Mouse (Mus musculus): ENCODE measurements around the gene Anks1.

The Anks1 gene

DNA sequence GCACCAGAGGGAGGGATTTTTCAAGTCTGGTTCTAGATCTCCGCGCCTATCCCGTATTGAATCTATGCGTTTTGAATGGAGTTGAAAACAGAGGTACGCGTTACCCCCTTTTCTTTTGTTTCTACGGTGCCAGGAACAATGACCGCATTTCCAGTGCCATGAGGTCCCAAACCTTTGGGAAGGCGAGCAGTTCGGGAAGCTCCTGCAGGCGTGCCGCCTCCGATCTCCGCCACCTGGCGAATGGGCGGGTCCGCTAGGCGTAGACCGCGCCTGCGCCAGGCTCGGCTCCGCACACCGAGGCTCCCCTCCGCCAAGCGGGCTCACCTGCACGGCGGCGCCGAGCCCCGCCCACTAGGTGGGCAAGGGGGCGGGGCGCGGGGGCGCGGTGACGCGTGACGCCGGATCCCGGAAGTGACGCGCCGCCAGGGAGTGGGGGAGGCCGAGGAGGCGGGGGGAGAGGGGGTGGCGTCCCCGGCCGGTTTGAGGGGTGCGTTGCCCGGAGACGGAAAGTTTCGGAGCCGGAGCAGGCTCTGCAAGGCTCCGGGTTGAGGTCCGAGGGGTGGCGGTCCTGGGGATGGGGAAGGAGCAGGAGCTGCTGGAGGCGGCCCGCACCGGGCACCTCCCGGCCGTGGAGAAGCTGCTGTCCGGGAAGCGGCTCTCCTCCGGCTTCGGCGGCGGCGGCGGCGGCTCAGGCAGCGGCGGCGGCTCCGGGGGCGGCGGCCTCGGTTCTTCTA is at the start of gene Anks1:
Gene Anks1, plus strand, starts transcription at position 419 of the 734 bp plus-strand sequence.
- DNase-seq (ENCODE audit: extremely low read depth, low read depth), result peak; percentile 17

DNA sequence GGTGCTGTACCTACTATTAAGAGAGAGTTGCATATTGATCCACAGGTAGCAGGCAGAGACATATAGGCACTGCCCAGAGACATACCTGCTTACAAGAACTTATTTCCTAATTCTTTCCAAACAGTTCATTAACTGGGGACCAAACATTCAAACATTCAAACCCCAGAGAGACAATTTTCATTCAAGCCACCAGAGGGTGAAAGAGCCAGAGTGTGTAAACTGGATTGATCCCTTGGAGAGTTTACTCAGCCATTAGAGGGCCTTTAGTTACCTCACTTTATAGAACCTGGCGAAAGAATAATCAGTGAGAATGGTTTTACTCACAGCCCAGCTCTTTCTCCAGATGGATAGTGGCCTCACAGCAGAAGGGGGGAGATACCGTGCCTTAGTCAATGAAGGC is 43.6 kb upstream of the Anks1 start:
- no peak for DNase-seq (ENCODE audit: extremely low read depth, low read depth)

DNA sequence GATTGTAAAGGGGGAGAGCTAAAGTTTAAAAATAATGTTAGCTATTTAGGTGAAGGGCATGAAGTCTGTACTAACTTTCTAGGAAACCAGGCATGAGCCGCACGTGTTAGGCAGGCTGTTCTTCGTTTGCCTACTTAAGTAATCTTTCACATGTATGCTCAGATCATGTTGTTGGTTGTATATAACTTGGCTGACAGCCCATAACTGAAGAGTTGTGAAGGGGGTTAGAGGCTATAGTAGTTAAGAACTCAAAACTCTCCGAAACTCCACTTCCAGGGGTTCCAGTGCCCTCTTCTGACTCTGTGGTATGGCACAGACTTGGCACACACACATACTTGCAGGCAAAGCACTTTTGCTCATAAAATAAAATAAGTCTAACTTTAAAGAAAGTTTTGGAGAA is 42.4 kb upstream of the Anks1 start:
- no peak for DNase-seq (ENCODE audit: extremely low read depth, low read depth)

DNA sequence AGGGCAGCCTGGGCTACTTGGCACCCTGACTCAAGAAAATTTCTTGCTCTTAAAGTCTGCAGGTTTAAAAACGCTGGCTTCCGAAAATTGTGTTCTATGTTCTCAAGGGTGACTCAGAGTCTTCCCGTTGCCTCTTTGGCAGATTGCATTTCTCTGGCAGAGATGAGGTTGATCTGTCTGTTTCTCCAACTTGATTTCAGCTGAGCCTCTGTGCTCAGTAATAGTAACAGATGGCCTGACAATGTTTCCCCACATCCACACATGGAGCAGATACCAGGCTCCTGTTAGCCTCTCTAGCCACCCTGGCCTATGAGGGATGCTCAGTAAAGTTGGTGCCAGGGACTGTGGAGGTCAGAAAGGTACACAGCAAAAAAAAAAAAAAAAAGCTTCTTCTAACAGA is 37.3 kb upstream of the Anks1 start:
- no peak for DNase-seq (ENCODE audit: extremely low read depth, low read depth)

DNA sequence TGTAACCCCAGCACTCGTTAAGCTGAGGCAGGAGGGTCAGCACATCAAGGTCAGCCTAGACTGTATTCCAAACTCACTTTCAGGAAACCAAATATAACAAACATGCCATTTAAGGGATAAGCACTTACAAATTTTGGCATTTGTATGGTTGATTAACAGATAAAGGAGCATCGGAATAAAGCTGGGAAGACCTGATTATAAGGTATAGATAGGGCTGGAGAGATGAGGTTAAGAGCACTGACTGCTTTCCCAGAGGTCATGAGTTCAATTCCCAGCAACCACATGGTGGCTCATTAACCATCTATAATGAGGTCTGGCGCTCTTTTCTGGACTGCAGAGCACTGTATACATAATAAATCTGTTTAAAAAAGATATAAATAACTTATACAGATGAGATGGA is 35.5 kb upstream of the Anks1 start:
- no peak for DNase-seq (ENCODE audit: extremely low read depth, low read depth)

DNA sequence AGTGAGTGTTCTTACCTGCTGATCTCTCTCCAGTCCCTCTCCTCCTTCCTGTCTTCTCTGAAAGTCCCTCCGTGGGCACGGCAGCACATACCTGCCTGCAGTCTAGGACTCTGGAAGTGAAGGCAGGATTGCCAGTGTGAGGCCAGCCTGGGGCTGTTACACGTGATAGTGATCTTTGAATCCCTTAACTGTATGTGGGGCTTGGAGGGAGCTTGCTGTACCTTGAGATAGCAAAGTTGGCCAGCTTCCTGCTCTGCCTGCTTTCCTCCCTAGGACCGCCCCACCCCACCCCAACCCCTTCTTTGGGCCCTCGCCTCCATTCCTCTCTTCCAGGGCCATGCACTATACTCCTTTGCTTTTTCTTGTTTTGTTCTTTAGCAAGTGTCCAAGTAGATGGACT is 34.6 kb upstream of the Anks1 start:
- DNase-seq (ENCODE audit: extremely low read depth, low read depth), result peak; percentile 28

DNA sequence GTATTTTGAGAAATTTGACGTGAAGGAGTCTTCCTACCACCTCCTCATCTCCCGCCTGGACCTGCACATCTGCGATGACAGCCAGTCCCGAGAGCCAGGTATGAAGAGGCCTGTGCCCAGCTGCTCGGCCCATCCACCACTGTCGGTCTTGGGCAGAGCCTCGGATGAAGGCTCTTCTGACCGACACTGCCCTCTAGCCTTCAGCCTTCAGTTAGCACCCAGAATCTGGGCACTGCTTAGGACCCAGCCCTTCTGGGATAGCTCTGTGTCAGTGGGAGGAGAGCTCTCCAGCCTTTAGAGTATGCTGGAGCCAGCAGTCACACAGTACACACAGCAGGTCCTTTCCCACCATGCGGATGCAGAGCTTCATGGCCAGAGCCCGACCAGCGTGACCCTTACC is 27.6 kb upstream of the Anks1 start:
- no peak for DNase-seq (ENCODE audit: extremely low read depth, low read depth)

DNA sequence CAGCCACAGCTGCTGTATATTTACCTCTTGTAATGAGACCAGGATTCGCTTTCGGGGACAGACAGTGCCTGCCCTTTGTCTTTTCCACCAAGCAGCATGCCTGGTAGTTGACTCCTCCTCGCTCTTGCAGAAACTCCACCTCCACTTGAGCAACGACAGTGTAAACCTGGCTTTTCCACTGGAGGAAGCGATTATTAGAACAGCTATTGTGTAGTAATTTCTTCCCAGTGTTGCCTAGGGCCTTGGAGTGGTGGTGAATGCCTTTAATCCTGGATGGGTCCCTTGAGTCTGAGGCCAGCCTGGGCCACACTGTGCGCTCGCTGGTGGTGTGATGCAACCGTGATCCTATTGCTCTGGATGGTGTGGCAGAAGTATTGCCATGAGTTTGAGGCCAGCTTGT is 26.0 kb upstream of the Anks1 start:
- DNase-seq (ENCODE audit: extremely low read depth, low read depth), result no peak

DNA sequence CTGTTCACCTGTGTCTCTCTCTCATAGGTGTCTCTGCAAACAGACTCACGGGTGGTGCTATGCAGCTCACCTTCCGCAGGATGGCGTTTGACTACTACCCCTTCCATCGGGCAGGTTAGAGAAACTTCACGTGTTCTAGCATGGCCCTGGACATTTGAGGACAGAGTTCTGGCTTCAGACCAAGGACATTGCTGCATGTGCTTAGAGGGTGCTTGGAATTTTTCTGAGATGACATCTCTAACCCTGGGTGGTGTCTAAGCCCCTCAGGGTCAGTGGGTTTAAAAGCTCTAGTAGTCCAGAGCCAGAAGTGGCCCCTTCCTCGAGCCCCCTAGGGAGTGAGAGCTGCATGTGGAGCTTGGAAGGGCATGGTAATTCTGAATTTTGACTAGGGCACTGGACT is 25.1 kb upstream of the Anks1 start:
- DNase-seq (ENCODE audit: extremely low read depth, low read depth), result no peak

DNA sequence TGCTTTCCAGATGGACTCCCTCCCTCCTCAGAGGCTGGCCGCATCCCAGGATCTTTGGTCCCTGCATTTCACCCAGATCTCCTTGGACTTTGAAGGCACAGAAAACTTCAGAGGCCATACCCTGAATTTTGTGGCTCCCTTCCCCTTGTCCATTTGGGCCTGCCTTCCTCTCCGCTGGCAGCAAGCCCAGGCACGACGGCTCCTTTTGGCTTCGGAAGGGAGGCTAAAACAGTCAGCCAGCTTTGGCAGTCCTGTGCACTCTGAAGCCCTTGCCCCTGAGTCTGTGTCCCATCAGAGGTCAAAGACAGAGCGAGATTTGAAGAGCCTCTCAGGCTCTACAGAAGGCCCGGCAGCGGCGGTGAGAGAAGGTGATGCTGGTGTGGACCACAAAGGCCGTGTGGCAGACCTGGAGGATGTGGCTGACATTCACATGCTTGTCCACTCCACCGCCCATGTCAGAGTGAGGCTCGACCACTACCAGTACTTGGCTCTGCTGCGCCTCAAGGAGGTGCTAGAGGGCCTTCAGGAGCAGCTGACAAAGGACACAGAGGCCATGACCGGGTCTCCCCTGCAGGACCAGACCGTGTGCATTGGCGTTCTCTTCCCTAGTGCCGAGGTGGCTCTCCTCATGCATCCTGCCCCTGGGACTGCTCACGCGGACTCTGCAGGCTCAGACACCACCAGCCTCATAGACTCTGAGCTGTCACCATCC is 22.5 kb upstream of the Anks1 start:
- DNase-seq (ENCODE audit: extremely low read depth, low read depth), result no peak

DNA sequence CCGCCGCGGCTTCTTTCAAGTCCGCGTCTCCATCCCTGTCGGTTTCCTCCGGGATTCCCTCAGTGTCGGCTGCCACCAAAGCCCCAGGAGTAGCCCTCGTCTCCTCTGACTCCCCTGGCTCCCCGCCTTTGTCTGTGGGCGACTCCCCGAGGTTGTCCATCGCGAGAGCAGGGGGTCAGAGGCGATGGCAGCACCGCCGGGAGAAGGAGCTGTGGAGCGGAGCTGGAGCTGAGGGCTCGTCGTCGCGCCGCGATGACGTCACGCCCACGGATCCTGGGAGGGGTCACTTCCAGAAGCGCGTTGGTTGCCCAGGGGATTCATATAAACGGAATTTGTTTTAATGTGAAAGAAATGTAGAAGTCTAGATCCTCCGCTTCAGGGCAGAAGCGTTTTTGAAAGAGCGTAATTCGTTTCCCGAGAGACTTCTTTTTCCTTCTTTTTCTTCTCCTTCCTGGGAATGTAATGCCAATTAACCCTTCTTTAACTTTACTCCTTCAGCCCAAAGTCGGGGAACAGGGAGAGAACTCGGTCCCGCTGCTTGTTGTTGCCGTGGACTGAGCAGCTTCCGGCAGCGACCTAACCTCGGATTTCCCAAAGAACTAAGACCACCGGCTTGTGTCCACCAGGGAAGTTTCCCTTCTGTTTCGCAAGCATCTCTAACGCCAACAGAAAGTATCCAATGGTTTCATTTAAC is 1.4 kb upstream of the Anks1 start:
- peak; percentile 84 for DNase-seq (ENCODE audit: extremely low read depth, low read depth)

DNA sequence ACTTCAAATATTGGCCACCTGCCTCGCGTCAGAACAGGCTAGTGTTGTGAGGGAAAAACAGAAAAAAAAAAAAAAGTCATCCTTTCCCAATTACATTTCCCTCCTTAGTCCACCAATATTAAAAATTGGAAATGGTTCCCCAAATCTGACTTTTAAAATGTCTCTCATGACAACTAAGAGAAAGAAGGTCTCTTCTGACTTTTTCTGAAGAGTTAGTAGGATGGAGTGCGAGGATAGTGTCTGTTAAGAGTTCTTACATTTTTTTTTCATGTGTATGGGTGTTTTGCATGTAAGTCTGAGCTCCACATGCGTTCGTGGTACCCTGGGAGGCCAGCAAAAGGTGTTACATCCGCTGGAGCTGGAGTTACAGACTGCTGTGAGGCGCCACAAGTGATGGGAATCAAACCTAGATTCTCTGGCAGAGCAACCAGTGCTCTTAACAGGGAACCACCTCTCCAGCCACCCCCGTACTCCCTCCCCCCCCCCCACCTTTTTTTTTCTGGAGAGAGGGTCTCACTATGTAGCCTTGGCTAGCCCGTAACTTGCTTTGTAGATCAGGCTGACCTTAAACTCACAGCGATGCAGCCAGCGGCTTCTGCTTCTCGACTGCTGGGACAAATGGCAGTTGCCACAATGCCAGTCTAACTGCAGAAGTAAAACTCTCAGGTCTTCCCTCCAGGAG is 759 bp upstream of the Anks1 start:
- peak; percentile 56 for DNase-seq (ENCODE audit: extremely low read depth, low read depth)

DNA sequence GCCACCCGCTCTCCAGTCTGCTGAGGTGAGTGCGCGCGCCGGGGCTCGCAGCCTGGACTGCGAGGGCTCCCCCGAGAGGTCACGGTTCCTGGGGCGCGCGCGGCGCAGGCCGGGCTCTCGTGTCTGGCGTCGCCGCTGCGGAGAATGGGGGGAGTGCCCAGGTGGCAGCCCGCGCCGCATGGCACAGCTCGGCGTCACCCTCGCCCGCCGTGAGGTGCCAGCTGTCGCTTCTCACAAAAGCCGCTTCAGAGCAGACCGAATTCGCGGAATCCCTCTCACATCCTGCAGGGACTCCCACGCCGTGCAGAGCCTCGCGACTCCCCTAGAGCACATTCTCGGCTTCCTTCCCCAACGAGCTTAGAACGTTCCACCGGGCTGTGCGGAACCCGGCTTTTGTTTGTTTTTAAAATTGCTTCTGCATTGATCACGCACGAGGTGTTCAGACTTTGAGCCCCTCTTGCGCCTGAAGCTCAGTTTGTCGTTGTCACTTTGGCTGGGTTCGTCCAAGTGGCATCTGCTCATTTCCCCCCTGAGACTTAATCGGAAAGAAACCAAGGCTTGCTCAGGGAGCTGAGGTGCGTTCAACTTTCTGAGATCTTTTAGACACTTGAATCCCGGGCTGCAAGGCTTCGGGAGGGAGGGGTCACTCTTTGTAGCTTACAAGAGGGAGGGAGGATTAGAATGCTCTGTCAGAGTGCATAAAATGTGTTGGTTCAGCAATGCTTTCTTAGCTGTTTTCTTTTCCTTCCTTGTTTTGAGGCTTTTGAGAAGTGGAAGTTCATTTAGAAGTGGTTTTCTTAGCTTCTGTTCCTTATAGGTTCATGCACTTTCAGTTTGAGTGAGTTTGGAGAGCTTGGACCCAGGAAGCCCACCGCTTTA is 755 bp downstream of the Anks1 start, which contains the start of gene Taf11:
Gene Taf11, minus strand, starts transcription at position 223 of the 879 bp plus-strand sequence.
- peak; percentile 31 for DNase-seq (ENCODE audit: extremely low read depth, low read depth)

DNA sequence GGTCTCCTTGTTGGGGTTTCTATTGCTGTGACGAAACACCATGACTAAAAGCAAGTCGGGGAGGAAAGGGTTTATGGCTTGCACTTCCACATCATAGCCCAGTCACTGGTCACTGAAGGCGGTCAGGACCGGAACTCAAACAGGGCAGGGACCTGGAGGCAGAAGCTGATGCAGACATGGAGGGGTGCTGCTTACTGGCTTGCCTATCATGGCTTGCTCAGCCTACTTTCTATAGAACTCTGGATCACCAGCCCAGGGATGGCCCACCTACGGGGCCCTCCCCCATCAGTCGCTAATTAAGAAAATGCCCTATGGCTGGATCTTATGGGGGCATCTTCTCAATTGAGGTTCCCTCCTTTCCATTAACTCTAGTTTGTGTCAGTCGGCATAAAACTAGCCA is 2.3 kb downstream of the Anks1 start:
- DNase-seq (ENCODE audit: extremely low read depth, low read depth), result no peak

DNA sequence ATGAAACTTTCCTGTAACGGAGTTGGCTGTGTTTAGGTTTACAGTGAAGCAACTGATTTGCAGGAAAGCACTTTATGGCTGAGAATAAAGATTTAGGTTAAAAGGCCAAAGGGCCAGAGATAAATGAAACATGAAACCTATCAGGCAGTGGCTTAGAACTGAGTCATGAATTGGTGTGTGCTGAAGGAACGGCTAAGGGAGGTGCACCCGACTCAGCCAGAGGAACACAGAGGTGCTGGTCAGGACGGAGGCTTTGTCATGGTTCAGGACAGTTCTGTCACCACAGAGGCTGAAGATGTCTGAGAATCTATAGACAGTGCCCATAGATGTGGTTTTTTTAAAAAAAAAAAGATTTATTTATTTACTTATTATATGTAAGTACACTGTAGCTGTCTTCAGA is 5.6 kb downstream of the Anks1 start:
- no peak for DNase-seq (ENCODE audit: extremely low read depth, low read depth)

DNA sequence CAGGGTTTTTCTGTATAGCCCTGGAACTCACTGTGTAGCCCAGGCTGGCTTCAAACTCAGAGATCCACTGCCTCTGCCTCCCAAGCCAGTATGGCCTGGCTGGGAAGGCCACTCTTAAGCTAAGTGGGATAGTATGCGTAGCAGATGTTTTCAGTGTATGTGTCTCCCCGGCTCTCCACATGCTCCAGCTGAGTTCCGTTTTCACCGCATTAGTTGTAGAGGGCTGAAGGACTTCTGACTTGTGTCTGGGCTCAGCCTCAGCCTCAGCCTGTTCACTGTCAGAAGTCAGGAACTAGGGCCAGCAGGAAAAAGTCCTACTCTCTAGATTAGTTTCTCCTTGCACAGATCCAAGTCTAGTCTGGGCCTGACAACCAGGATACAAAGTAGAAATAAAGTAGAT is 7.3 kb downstream of the Anks1 start:
- no peak for DNase-seq (ENCODE audit: extremely low read depth, low read depth)

DNA sequence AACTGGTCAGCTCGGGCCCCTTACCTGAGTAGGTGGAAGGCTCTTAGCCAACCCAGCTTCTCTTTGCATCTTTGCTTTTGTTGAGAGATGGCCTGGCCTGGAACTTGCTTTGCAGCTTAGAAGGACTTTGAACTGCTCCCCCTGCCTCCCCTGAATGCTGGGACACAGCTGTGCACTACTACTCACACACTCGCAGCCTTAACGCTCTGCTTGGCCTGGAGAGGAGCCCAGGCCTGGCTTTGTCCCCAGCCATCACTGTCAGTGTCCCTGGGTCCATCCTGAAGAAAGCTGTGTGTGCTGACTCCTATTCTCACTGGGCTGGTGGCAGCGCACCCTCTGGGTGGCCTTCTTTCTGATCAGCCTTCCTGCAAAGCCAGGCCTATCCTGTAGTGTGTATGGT is 11.6 kb downstream of the Anks1 start:
- DNase-seq (ENCODE audit: extremely low read depth, low read depth), result no peak

DNA sequence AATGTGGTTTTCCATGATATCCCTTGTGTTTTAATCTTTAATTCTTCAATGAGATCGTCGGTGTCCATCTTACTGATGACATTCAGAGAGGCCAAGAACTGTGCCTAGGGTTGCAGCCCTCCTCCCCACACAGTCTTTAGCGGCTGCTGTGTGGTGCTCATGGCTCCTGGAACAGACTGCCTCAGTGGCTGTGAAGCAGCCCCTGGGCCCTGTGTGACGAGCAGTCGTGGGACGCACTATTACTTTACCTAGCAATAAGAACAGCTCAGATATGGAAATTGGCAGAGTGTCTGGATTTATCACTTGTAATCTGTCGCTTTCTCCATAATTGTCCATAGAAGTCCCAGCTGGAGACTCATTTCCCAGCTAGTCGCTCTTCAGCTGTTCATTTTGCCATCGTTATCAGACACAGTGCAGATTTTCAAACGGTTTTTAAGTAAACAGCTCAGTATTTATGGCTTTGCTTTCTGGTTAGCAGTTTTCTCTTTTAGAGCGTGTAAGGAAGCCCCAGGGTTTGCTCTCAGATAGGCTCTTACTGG is 13.1 kb downstream of the Anks1 start:
- no peak for DNase-seq (ENCODE audit: extremely low read depth, low read depth)

DNA sequence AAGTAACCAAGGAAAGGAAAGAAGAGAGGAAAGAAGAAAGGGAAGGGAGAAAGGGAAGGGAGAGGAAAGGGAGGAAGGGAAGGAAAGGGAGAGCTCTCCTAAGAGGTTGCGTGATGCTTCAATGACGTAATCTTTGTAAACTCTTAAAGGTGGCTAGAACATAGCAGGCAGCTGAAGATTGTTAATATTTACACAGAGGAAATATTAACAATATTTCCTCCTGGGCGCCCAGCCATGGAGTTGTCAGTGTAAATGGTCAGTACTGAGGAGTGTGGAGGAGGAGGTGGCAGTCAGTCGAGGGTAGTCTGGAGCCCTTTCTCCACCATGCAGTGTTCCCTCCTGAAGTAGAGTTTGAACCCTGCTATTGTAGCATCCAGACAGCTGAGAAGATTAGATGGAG is 15.9 kb downstream of the Anks1 start:
- no peak for DNase-seq (ENCODE audit: extremely low read depth, low read depth)

DNA sequence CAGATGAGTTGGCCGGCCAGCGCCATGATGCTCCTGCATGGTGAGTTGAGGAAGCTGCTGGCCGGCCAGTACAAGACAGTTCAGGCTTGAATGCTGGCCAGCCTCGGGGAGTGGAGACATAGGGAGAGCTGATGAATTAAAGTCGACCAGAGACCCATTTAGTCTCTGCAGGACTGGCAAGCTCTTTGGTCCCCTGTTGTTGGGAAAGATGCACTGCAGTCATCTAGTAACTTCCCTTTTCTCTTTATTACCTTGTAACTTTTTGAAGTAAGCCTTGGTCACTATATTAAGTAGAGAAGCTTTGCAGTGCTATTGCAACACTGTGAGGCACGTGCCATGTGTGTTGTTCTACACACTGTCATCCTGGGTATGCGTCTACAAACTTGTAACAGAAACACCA is 16.4 kb downstream of the Anks1 start:
- DNase-seq (ENCODE audit: extremely low read depth, low read depth), result no peak

DNA sequence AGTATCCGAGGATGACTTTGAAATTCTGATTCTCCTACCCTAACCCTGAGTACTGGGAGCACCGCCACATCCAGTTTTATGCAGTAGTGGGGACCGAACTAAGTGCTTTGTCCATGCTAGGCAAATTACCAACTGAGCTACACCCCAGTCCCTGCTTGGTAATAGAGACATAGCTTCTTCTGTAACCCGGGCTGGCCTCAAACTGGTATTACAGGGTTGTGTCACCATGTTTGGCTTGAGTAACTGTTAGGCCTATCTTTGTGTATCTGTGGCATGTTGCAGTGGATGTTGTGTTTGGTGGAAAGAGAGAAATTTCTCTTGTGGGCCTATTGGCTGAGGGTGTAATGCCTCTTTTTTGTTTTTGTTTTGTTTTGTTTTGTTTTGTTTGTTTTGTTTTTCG is 21.2 kb downstream of the Anks1 start:
- DNase-seq (ENCODE audit: extremely low read depth, low read depth), result no peak
